Mouse (Mus musculus) lung, embryonic 14.5 days (tissue): ENCODE measurements at regions not wholly inside any gene's neighbourhood (a gene's known extent, or its start where the extent isn't known, plus 50 kb on each side); places are given as distances from the start of the nearest gene placed in this dataset.

Experiments used
- ATAC-seq: fragments of 200-750 bp; cut with Nextera tagmentation; 2 replicates; pipeline ENCODE4 v1.8.0; 2017; ENCODE audit warnings: mild to moderate bottlenecking, moderate TSS enrichment, moderate library complexity; ENCODE audit not compliant: insufficient read depth
- DNase-seq: peaks from one replicate; pipeline ENCODE4 v3.0.0-alpha.2; 2015
- H3K27ac ChIP-seq: fragments of 300-500 bp; sonication (generic); 2 replicates; pipeline ENCODE4 v1.5.1; 2014; ENCODE audit warnings: low read depth, mild to moderate bottlenecking, moderate library complexity
- H3K27me3 ChIP-seq: fragments of 300-500 bp; sonication (generic); 2 replicates; pipeline ENCODE4 v1.6.1; 2014; ENCODE audit warnings: low read length, control low read depth; ENCODE audit not compliant: insufficient read depth
- H3K36me3 ChIP-seq: fragments of 300-500 bp; sonication (generic); 2 replicates; pipeline ENCODE4 v1.6.1; 2014; ENCODE audit warnings: control low read depth; ENCODE audit not compliant: insufficient read depth
- H3K4me1 ChIP-seq: fragments of 300-500 bp; sonication (generic); 2 replicates; pipeline ENCODE4 v1.6.1; 2014; ENCODE audit warnings: antibody characterized with exemption, control low read depth; ENCODE audit not compliant: insufficient read depth
- H3K4me2 ChIP-seq: fragments of 300-500 bp; sonication (generic); 2 replicates; pipeline ENCODE4 v1.6.1; 2014; ENCODE audit warnings: mild to moderate bottlenecking
- H3K4me3 ChIP-seq: fragments of 300-500 bp; sonication (generic); 2 replicates; pipeline ENCODE4 v1.5.1; 2014; ENCODE audit warnings: low read depth, low read length
- H3K9ac ChIP-seq: fragments of 300-500 bp; sonication (generic); 2 replicates; pipeline ENCODE4 v1.6.1; 2014
- H3K9me3 ChIP-seq: fragments of 300-500 bp; sonication (generic); 2 replicates; pipeline ENCODE4 v1.6.1; 2016; ENCODE audit warnings: low read depth, low read length, control low read depth
- CTCF ChIP-seq: IDR thresholded peaks from 2 replicates; pipeline ENCODE4 v1.5.1; 2016; ENCODE audit warnings: antibody characterized with exemption, low read depth
- WGBS: fragments of 180-500 bp; shearing (Covaris S2); extraction: QIAGEN DNeasy Blood & Tissue Kit; methylation state at CpG from one replicate; pipeline ENCODE4 v1.1.7; 2014; 5-methylcytosine and 5-hydroxymethylcytosine counted together

GRCm38 (mm10) chr10:126462770-126463169, 438.4 kb downstream of the Atp23 start:
- Histone ChIP-seq H3K4me2 (no peak overlapping the region), H3K27me3 (no peaks in the 10 kb centered on the region), H3K4me3 (no peak overlapping the region), H3K9me3 (no peaks in the 10 kb centered on the region), H3K27ac (no peak overlapping the region), H3K4me1 (no peaks in the 10 kb centered on the region), H3K9ac (no peak overlapping the region), H3K36me3 (no peaks in the 10 kb centered on the region)
- ATAC-seq (no peak), DNase-seq (no peak)
- WGBS = 44% methylated on average over 1 of the region's 1 CpGs
- TF ChIP-seq CTCF = no peak

GRCm38 (mm10) chr10:126458523-126458922, 442.6 kb downstream of the Atp23 start:
- 78% methylated on average over 5 of the region's 5 CpGs for WGBS
- no peaks in the 10 kb centered on the region for H3K27me3 ChIP-seq
- H3K4me2 ChIP-seq = no peak overlapping the region
- no peak for TF ChIP-seq CTCF
- no peaks in the 10 kb centered on the region for H3K4me1 ChIP-seq
- ATAC-seq (no peak), DNase-seq (no peak)
- H3K27ac ChIP-seq = no peak overlapping the region
- no peak overlapping the region for H3K4me3 ChIP-seq
- 0 out of 2 replicates have a peak, but pooled peaks cover 2% of the 10 kb centered on the region for H3K9me3 ChIP-seq
- H3K9ac ChIP-seq = no peak overlapping the region
- H3K36me3 ChIP-seq = no peaks in the 10 kb centered on the region

GRCm38 (mm10) chr10:126452757-126453528, 448.2 kb downstream of the Atp23 start:
- WGBS = 51% methylated on average over 15 of the region's 15 CpGs
- Histone ChIP-seq H3K4me3 (no peak overlapping the region), H3K4me1 (no peaks in the 10 kb centered on the region), H3K4me2 (no peak overlapping the region), H3K9me3 (0 out of 2 replicates have a peak, but pooled peaks cover 2% of the 10 kb centered on the region), H3K9ac (no peak overlapping the region), H3K36me3 (no peaks in the 10 kb centered on the region), H3K27me3 (no peaks in the 10 kb centered on the region), H3K27ac (no peak overlapping the region)
- peak; percentile 70; the same call in 1 of the 2 replicates for ATAC-seq
- no peak for TF ChIP-seq CTCF
- DNase-seq = peak; percentile 10

GRCm38 (mm10) chr10:126452057-126452622, 449.0 kb downstream of the Atp23 start:
- WGBS = 81% methylated on average over 10 of the region's 10 CpGs
- Histone ChIP-seq H3K9me3 (0 out of 2 replicates have a peak, but pooled peaks cover 2% of the 10 kb centered on the region), H3K9ac (no peak overlapping the region), H3K4me3 (no peak overlapping the region), H3K4me2 (no peak overlapping the region), H3K27ac (no peak overlapping the region), H3K36me3 (no peaks in the 10 kb centered on the region), H3K27me3 (no peaks in the 10 kb centered on the region), H3K4me1 (no peaks in the 10 kb centered on the region)
- DNase-seq (no peak), ATAC-seq (no peak)
- no peak for TF ChIP-seq CTCF

- Histone ChIP-seq H3K4me1 (no peaks in the 10 kb centered on the region), H3K9ac (no peak overlapping the region), H3K36me3 (no peaks in the 10 kb centered on the region), H3K4me3 (no peak overlapping the region), H3K27me3 (no peaks in the 10 kb centered on the region), H3K27ac (no peak overlapping the region), H3K9me3 (no peaks in the 10 kb centered on the region), H3K4me2 (no peak overlapping the region)
- ATAC-seq (no peak), DNase-seq (no peak)
- no peak for TF ChIP-seq CTCF
Measured at GRCm38 (mm10) chr10:126431222-126431621, 465.3 kb downstream of the Lrig3 start.

GRCm38 (mm10) chr10:126430346-126430745, 464.4 kb downstream of the Lrig3 start:
- no peak overlapping the region for H3K4me2 ChIP-seq
- H3K9me3 ChIP-seq = no peaks in the 10 kb centered on the region
- no peak for TF ChIP-seq CTCF
- DNase-seq = no peak
- H3K36me3 ChIP-seq = no peaks in the 10 kb centered on the region
- H3K4me1 ChIP-seq = no peaks in the 10 kb centered on the region
- H3K27ac ChIP-seq = no peak overlapping the region
- no peak for ATAC-seq
- H3K9ac ChIP-seq = no peak overlapping the region
- 87% methylated on average over 8 of the region's 8 CpGs for WGBS
- no peaks in the 10 kb centered on the region for H3K27me3 ChIP-seq
- H3K4me3 ChIP-seq = no peak overlapping the region

- no peaks in the 10 kb centered on the region for H3K9me3 ChIP-seq
- H3K27ac ChIP-seq = no peak overlapping the region
- no peak overlapping the region for H3K9ac ChIP-seq
- H3K4me1 ChIP-seq = no peaks in the 10 kb centered on the region
- no peaks in the 10 kb centered on the region for H3K27me3 ChIP-seq
- DNase-seq (no peak), ATAC-seq (no peak)
- TF ChIP-seq CTCF = no peak
- H3K4me2 ChIP-seq = no peak overlapping the region
- no peak overlapping the region for H3K4me3 ChIP-seq
- WGBS = 66% methylated on average over 1 of the region's 1 CpGs
- H3K36me3 ChIP-seq = no peaks in the 10 kb centered on the region
Measured at GRCm38 (mm10) chr10:126429502-126429901, 463.5 kb downstream of the Lrig3 start.
